Mouse (Mus musculus) forelimb bud, embryonic 11.5 days (tissue): ENCODE measurements around the gene Timm8a2.
A peak's percentile ranks its signal among the peaks of the same experiment; 100 is the strongest.

Experiments
- DNase-seq: peaks from one replicate; pipeline ENCODE4 v3.0.0-alpha.2; 2012; ENCODE audit warnings: low read depth, low spot score

The Timm8a2 gene

DNA sequence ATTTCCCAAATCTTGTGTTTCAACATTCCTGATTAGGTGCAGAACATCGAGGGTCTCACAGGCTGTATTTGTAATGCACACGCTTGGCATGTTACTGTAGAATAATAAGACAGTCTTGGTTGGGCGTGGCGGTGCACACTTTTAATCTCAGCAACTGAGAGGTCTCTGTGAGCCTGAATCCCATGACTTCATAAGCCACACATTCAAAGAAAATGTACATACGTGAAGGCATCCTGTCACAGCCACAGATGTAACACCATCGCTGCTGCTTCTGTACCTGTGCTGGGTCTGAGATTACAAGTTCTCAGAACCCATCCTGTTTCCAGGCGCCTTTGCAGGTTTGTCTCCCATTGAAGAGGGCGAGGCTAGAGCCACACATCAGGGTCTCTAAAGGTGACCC lies 22.7 kb upstream of the Timm8a2 start:
- no peak for DNase-seq

DNA sequence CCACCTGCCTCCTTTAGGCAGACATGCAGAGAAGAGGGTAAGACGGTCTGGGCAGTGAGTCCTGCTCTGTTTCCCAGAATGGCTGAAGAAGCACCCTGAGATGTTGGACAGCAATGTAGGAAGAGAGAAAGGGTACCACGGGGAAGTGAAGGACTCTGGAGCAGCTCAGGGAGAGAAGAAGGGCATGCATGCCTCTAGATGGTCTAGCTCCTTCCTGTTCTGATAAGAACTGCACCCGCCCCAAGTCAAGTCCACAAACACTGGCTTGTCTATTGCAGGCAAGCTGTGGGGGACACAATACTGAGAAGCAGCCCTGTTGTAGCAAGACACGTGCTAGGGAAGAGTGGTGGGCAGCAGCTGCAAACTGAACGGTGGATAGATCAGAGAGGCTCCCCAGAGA lies 22.3 kb upstream of the Timm8a2 start:
- no peak for DNase-seq

DNA sequence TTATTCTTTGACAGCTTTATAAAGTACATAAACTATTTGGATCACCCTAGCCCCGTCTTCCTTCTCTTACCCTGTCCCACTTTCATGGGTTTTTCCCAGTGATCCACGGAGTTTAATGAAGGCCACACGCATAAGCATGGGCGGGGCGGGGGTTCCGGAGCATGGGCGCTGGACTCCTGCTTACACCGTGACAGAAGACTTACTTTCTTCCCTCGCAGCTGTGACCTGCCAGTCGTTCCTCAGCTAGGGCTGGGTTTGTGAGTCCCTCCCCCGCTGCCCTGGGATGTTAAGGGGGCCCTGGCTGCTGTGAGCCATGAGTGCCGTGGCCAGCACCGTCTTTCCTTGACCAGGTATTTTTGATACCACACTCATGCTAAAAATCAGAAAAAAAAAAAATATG lies 21.7 kb upstream of the Timm8a2 start:
- no peak for DNase-seq

DNA sequence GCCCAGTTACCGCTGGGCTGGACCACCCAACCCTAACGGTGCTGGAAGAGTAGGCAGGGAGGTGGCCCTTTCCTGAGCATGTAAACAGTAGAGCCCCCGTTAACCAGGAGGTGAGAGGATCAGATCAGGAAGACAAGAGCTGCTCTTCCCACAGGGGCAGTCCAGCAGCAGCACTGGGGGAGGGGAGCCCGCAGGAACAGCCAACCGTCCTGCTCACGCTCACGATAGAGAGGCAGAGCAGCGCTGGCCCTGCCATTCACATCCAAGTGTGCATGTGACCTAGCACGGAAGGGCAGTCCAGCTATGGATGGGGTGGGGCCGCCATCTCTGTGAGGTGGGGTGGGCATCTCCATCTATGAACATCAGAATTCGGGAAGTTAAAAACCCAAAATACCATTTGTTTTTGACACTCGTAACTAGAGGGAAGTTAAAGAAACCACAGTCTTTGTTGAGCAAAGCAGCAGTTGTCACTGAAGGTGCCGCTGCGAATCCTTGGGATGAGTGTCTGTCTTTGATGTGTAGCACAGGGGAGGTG lies 21.0 kb upstream of the Timm8a2 start:
- DNase-seq = no peak

DNA sequence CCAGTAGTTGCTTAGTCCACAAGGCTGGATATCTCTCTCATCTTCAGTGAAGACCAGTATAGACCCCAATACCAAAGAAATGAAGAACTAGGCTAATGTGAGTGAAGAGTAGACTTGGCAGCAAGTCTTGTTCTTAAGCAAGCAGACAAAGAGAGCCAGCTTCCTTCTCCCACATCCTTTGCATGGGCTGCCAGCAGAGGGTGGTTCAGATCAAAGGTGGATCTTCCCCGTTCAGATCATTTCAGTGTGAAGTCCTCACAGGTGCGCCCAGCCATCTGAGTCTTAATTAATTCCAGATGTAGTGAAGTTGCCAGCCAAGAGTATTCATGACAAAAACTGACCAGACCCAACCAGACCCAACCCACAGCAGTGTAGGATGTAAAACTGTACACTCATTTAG lies 16.5 kb upstream of the Timm8a2 start:
- DNase-seq = peak; percentile 11

DNA sequence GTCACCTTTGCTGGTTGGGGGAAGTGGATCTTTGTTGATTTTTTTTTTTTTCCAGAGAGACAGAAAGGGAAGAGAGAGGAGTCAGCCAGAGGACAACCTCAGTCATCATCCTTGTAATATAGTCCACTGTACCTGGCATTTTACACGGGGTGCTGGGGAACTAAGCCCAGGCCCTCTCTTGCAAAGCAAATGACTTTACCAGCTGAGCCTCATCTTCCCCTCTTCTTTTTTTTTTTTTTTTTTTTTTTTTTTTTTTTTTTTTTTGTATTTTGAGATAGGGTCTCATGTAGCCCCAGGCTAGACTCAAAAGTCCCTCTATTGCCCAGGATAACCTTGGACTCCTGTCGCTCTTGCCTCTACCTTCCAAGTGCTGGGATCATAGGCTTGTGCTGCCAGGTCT lies 15.1 kb upstream of the Timm8a2 start:
- DNase-seq = no peak

DNA sequence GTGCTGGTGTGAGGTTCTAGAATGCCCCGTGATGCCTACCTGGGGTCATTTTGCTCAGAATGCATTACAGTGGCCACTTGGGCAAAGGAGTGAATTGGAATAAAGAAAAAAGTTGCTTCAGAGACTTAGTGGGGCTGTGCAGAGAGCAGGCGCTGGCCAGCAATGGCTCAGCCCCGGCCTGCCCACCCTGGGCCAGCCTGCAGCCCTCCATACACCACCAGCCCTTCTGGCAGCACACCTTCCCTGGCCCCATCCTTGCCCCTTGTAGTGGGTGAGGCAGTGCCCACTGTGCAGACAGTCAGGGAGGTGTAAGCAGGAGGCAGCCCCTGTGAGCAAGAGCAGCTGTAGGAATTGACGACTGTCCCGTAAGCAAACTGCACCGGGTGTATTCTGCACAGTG lies 13.9 kb upstream of the Timm8a2 start:
- DNase-seq = no peak

DNA sequence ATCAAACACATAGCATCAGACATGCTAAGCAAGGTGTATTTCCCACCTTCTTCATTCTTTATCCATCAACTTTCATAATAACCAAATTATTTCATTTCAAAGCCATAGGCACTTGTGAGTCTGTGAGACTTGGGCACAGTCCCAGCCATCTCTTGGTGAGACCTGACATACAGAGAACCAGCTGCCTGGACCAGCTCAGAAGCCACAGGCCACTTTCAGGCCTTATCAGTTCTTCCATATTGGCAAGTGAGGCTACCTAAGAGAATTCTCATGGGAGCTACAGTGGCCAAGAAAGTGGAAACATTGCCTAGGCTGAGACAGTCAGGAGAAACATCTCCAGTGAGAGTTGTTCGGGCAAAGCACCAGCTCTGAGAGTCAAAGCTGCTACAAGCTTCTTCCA lies 11.4 kb upstream of the Timm8a2 start:
- DNase-seq = no peak

DNA sequence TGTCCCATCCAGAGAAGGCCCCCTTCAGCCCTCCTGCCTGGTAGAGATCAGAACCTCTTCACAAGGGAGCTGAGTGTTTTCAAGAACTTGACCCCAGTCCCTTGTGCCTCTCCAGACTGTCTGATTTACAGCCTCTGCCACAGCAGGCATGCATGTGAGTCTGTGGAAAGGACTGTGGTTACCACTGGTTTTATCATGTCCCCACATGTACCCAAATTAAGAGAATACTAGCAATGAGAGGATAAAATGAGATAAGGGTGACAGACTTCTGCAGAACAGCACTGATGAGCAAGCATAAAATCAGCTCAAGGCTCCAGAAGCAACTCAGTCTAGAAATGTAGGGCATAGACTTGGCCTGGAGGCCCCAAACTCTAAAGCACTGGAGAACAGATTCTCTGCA lies 10.5 kb upstream of the Timm8a2 start:
- DNase-seq = no peak

DNA sequence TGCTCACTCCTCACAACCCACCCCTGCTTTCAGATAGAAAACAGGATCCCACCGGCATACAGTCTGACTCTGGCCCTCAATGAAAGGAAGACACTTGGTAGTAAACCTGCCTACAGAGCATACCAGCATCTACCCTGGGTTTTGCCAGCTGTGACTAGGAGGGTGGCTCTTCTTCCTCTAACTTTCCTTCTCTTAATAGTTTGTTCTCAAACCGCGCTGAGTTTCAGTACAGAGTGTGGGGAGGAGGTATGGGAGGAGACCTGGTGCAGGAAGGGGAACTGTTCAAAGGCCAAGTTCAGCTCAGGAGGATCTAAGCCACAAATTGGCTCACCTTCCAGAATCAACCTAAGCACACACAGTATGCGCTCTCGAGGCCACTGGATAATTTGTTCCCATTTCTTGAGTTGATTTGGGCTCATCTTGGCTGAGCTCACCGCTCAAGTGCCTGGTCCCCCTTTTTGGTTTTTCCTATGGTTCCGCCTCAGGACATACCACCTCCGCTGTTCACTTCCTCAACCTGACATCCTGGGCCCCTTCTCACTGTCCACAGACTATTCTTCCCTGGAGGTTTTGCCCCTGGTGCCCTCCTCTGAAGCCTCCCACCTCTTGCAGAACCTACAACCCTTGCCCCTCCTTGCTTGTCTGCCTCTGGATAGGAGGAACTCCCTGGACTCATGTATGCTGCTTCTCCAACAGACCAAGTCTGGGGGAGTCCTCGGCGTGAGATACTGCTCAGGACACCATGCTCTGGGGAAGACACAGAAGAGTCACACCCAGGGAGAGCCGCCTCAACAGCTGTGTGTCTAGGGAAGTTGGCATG lies 5.3 kb upstream of the Timm8a2 start:
- no peak for DNase-seq

DNA sequence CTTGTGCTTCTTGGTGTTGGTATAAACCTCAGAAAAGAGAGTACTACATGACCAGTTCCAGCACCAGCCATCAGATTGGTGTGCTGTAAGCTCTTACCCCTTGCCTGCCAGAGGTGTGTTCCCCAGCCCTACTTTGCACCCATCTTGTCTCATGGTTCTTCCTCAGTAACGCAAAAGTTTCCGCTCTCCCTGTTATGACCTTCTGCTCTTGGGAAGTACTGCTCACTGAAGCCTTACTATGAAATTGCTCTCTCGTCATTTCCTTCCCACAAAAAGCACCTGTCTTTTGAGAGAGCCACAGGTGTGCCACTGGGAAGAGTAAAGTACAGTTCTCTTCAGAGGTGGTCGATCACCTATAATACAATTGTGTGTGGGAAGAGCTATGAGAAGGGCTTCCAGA lies 4.6 kb upstream of the Timm8a2 start:
- no peak for DNase-seq

DNA sequence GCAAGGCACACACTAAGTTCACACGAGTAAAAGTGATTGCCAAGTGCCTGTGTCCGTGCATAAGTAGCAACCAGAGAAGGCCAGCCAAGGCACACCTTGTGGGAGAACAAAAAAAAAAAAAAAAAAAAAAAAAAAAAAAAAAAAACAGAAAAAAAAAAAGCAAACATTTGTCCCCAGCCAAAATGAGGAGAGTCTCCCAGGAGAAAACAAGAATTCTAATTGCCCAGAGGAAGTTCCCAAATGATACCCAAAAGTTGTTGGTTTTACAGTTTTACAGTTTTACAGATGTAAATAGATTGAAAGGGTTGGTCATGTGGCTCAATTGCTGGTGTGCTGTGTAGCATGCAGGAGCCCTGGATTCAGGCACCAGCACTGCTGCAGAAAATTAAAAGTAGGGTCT lies 2.4 kb upstream of the Timm8a2 start:
- no peak for DNase-seq

DNA sequence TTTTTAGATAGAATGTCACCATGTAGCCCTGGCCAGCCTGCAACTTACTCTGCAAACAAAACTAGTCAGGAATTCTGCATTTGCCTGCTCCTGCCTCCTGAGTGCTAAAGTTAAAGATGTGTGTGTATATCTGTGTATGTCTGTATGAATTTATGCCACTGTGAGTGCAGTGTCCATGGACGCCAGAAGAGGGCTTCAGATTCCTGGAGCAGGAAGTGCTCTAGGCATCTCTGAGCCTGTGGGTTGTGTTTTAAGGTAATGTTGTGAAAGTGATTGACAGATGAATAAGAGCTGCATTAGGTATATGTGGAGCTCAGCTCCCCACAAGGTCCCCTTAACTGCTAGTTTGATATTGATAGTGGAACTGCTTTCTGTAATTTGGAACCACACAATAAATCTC lies 707 bp downstream of the Timm8a2 start:
- DNase-seq = no peak

DNA sequence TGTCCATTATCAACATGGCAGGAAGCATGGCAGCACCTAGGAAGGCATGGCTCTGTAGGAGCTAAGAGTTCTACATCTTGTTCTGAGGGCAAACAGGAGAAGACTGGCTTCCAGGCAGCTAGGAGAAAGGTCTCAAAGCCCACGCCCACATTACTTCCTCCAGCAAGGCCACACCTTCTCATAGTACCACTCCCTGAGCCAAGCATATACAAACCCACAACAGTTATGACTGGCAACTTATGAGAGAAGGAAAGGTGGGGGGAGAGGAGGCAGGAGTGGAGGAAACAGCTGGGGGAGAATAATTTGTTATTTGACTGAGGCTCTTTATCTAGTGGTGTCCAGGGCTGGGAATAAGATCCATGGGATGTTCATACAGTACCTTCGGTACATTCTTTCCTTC lies 1.4 kb downstream of the Timm8a2 start:
- DNase-seq = no peak

DNA sequence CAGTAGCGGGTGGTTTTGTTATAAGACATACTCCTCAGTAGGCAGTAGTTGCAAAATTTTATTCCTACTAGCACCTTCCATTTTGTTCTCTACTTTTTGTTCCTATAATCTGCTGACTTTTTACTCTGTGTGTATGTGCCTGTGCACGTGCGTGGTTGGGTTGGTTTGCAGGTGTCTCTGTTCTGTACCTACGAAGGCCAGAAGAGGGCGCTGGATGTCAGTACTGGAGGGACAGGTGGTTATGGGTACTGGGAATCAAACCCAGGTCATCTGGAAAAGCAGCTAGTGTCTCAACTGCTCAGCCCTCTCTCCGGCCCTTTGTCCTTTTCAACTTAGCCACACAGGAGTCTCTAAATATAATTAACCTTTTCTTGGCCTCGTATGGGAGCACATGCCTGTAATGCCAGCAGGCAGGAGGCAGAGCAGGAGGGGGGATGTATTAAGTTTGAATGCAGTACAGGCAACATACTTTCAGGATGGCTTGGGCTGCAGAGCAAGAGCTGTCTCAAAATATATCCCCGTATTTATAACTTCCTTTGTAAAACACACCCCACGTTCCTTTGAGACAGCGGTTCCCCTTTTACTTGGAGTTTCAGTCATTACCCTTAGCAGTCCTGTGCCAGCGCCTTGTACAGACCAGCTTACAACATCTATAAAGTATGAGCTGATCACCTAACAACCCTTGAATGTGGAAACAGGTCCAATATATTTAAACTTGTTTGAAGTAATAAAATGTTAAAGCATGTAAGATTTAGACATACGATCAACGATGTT lies 4.6 kb downstream of the Timm8a2 start:
- DNase-seq = no peak

DNA sequence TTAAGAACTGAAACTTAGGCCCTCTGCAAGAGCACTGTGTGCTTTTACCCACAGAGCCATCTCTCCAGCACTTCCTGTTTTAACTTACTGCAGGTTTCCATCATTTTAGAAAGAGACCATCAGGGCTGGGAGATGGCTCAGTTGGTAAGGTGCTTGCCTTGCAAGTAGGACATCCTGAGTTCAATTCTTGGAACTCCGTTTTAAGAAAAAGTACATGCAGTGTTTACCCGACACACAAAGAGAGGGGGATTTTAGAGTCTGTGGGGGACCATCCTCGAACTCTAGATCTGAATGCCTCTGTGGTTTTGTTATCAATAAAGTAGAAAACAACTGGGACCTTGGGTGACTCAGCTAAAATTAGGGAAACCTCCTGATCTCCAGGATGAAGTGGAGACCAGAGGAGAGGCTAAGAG lies 6.9 kb downstream of the Timm8a2 start:
- no peak for DNase-seq

DNA sequence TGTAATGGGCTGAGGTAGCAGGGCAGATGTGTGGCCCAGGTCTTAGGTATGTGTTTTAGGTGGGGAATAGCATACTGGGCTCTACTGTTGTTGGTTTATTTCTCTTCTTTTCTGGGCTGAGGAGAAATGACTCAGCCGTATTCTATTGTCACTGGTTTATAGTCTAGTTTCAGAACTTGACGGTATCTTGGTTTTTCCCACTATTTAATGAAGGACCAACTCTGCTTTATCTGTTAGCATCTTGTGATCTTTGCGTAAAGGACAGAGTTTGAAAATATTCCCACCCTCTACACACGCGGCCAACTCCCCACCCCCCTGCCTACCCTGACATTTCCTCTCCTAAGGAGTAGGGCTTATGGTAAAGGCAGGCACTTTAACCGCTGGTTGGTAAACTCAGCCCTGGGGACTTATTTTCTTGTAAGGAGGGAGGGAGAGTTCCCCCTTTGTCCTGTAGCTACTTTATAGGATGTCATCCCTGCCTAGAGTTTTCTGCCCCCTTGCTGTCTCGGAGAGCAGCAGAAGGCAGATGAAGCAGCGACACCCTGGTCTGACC lies 7.7 kb downstream of the Timm8a2 start:
- DNase-seq = no peak

DNA sequence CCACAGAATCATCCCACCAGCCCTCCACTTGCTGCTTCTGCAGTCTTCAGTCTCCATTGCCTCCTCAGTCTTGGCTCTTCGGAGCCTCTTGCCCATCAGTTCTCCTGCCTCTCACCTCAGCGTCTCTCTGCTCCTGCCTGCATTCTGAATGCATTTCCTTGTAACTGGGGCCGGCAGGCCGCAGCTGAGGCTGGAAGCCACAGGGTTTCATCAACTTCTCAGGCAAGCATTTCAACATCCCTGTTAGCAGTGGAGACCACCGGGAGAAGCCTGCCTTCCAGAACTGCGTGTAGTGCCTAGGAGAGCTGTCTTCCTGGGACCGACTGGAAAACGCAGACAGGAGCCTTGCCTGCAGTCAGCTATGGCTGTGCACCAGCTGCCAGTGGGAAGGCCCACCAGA lies 13.3 kb downstream of the Timm8a2 start:
- no peak for DNase-seq

DNA sequence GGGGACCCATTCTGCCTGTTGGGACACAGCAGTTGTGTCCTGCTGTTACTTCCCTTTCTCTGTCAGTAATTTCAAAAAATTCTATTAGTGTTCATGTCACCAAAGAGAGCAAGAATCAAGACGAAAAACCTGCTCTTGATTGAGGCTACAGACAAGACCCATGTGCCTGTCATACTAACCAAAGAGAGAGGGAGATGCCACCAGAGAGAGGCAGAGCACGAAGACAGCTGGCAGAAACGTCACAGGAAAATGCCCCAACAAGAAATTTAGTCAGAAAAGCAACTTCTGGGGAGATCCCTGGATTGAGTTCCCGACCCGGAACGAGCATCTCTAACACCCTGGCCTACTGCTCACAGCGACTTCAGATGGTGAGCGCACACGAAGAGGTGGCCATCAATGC lies 14.3 kb downstream of the Timm8a2 start:
- no peak for DNase-seq

DNA sequence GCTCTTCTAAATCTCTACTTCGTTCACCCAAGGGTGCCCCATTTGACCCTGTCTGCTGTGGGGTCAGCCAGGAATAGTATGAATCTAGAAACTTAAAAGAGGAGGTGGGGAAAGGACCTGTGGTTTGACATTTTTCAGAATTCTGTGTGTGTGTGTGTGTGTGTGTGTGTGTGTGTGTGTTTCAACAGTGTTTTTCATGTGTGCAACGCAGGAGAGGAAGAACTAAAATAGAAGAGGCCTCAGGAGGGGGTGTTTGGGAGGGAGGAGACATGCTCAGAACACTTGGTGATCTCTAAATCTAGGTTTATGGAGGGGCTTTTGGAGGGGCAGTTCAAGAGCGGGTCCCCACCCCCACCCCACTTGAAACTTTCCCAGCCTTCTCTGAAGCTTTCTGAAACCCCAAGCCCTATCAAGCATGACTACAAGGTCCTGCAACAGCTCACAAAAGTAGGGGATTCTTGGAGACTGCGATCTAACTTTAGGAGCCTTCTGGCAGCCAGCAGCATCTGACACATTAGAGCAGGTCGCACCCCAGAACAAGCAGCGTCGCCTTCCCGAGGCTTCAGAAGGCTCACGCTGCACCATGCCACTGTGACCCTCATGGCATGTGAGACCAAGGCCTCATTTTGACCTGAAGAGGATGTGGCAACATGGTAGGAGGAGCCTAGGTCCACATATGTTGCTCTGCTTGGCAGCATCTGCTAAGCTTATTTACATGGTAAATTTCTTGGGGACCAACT lies 18.6 kb downstream of the Timm8a2 start:
- DNase-seq = no peak

DNA sequence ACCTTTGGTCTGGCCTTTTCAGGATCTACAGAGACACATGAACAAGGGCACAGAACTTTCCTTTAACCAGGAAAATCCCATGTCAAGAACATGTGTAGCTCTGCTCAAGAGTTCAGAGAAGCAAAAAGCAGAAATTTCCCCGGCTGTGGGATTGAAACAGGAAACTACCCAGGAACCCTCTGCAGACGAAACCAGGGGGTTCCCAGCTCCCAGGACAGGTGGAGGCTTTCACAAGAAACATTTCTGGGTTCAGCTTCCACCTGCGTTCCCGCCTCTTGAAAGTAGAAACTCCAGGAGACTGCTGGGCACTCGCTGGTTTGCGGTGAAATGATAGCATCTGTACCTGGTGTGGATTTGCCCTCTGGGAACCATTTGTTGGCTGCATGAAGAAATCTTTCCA lies 22.4 kb downstream of the Timm8a2 start:
- DNase-seq = no peak

DNA sequence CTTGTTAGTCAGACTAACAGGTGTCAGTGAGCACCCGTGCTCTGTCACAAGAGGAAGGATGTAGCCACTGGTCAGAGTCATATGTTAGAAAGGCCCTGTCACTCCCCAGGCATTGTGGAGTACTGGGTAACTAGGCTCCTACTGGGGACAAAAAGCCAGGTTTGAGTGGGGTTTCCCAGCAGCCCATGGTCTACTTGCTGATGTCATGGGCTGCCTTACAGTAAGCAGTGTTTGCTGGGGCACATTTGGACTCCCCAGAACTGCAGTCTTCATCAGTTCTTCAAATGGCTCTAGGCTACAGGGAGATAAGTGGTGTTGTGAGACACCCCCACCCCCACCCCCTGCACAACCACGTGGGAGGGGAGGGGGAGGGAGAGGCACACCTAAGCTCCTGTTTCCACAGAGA lies 23.5 kb downstream of the Timm8a2 start:
- DNase-seq = no peak
